Mouse (Mus musculus): ENCODE results near the gene Mat1a. TPM values are rescaled to one million over a fixed set of nuclear protein-coding genes. Genes with fewer than 3 reads are reported as not detected.

Gene Mat1a
- total RNA-seq (2021) = not detected
- long read RNA-seq, experiment 1 = 0 reads
- long read RNA-seq, experiment 2 = 0 reads

- Histone ChIP-seq H3K4me3 (no peak within 1 kb of the TSS), H3K27ac (no peak within 1 kb of the TSS)
- no peak for DNase-seq (ENCODE audit: low spot score in 2 of 2)
- no peak for TF ChIP-seq CTCF (conservative IDR thresholded peaks at IDR 0.05)
These were observed at the start of gene Mat1a for GRCm38 (mm10) chr14:41104853-41105444. TSS of gene Mat1a (plus strand) at chr14:41105035.

GRCm38 (mm10) chr14:41065168-41065567 lies 39.7 kb upstream of the Mat1a start:
- no peak overlapping the region for H3K4me3 ChIP-seq
- no peak for DNase-seq (ENCODE audit: low spot score in 2 of 2)
- no peak for TF ChIP-seq CTCF (conservative IDR thresholded peaks at IDR 0.05)
- no peak overlapping the region for H3K27ac ChIP-seq

GRCm38 (mm10) chr14:41066416-41066815 lies 38.4 kb upstream of the Mat1a start:
- DNase-seq (ENCODE audit: low spot score in 2 of 2) = no peak
- H3K4me3 ChIP-seq = no peak overlapping the region
- no peak for TF ChIP-seq CTCF (conservative IDR thresholded peaks at IDR 0.05)
- no peak overlapping the region for H3K27ac ChIP-seq

GRCm38 (mm10) chr14:41069108-41069507 lies 35.7 kb upstream of the Mat1a start, which contains the start of gene Dydc2:
TSS of gene Dydc2 (minus strand) at chr14:41069208.
- no peak for DNase-seq (ENCODE audit: low spot score in 2 of 2)
- Histone ChIP-seq H3K27ac (no peak within 1 kb of the TSS), H3K4me3 (no peak within 1 kb of the TSS)
- TF ChIP-seq CTCF (conservative IDR thresholded peaks at IDR 0.05) = no peak

- no peak overlapping the region for H3K27ac ChIP-seq
- no peak for TF ChIP-seq CTCF (conservative IDR thresholded peaks at IDR 0.05)
- no peak overlapping the region for H3K4me3 ChIP-seq
- DNase-seq (ENCODE audit: low spot score in 2 of 2) = no peak
These were observed 34.5 kb upstream of the Mat1a start for GRCm38 (mm10) chr14:41070343-41070742.

GRCm38 (mm10) chr14:41072229-41072943 lies 32.4 kb upstream of the Mat1a start, which contains the start of gene Dydc1:
TSS of gene Dydc1 (plus strand) at chr14:41072911.
- Histone ChIP-seq H3K27ac (peak within 1 kb of the TSS; percentile 47), H3K4me3 (peak within 1 kb of the TSS; percentile 61)
- TF ChIP-seq CTCF (conservative IDR thresholded peaks at IDR 0.05) = no peak
- peak; percentile 76 to 84 for DNase-seq (ENCODE audit: low spot score in 2 of 2)

- TF ChIP-seq CTCF (conservative IDR thresholded peaks at IDR 0.05) = no peak
- Histone ChIP-seq H3K27ac (peak overlapping the region; percentile 40; the same call in 1 of the 2 replicates), H3K4me3 (peak overlapping the region; percentile 61)
- DNase-seq (ENCODE audit: low spot score in 2 of 2) = no peak
These were observed 31.9 kb upstream of the Mat1a start for GRCm38 (mm10) chr14:41072944-41073275.

- no peak for TF ChIP-seq CTCF (conservative IDR thresholded peaks at IDR 0.05)
- DNase-seq (ENCODE audit: low spot score in 2 of 2) = no peak
- Histone ChIP-seq H3K4me3 (no peak overlapping the region), H3K27ac (no peak overlapping the region)
These were observed 22.4 kb upstream of the Mat1a start for GRCm38 (mm10) chr14:41082408-41082807.

GRCm38 (mm10) chr14:41087509-41087908 lies 17.3 kb upstream of the Mat1a start:
- Histone ChIP-seq H3K27ac (no peak overlapping the region), H3K4me3 (no peak overlapping the region)
- DNase-seq (ENCODE audit: low spot score in 2 of 2) = no peak
- TF ChIP-seq CTCF (conservative IDR thresholded peaks at IDR 0.05) = peak; percentile 66

- Histone ChIP-seq H3K27ac (no peak overlapping the region), H3K4me3 (no peak overlapping the region)
- peak; percentile 76 for TF ChIP-seq CTCF (conservative IDR thresholded peaks at IDR 0.05)
- DNase-seq (ENCODE audit: low spot score in 2 of 2) = no peak
These were observed 14.1 kb upstream of the Mat1a start for GRCm38 (mm10) chr14:41090777-41091176.

GRCm38 (mm10) chr14:41094114-41094513 lies 10.7 kb upstream of the Mat1a start:
- peak; percentile 94 for TF ChIP-seq CTCF (conservative IDR thresholded peaks at IDR 0.05)
- Histone ChIP-seq H3K4me3 (no peak overlapping the region), H3K27ac (no peak overlapping the region)
- no peak for DNase-seq (ENCODE audit: low spot score in 2 of 2)

GRCm38 (mm10) chr14:41096296-41096860 lies 8.5 kb upstream of the Mat1a start:
- TF ChIP-seq CTCF (conservative IDR thresholded peaks at IDR 0.05) = no peak
- Histone ChIP-seq H3K4me3 (no peak overlapping the region), H3K27ac (no peak overlapping the region)
- no peak for DNase-seq (ENCODE audit: low spot score in 2 of 2)

GRCm38 (mm10) chr14:41098726-41099125 lies 6.1 kb upstream of the Mat1a start:
- H3K4me3 ChIP-seq = no peak overlapping the region
- no peak overlapping the region for H3K27ac ChIP-seq
- no peak for TF ChIP-seq CTCF (conservative IDR thresholded peaks at IDR 0.05)
- peak in 1 of 2 experiments; percentile 20 for DNase-seq (ENCODE audit: low spot score in 2 of 2)
